Mouse (Mus musculus) lung, embryonic 15.5 days (tissue): ENCODE results near the gene Msl1. TPM values are rescaled to one million over a fixed set of nuclear protein-coding genes. Genes with fewer than 3 reads are reported as not detected.

ENCODE experiments used
- ATAC-seq: fragments of 200-750 bp; cut with Nextera tagmentation; 2 replicates; pipeline ENCODE4 v1.8.0; 2017; ENCODE audit warnings: moderate number of reproducible peaks, borderline replicate concordance; ENCODE audit not compliant: low FRiP score, low TSS enrichment; ENCODE audit errors: extremely low read depth
- H3K27ac ChIP-seq: fragments of 300-500 bp; sonication (generic); 2 replicates; pipeline ENCODE4 v1.5.1; 2015; ENCODE audit warnings: moderate library complexity, mild to moderate bottlenecking, inconsistent platforms
- H3K27me3 ChIP-seq: fragments of 300-500 bp; sonication (generic); 2 replicates; pipeline ENCODE4 v1.6.1; 2015; ENCODE audit warnings: inconsistent platforms
- H3K36me3 ChIP-seq: fragments of 300-500 bp; sonication (generic); 2 replicates; pipeline ENCODE4 v1.6.1; 2015; ENCODE audit warnings: inconsistent platforms
- H3K4me1 ChIP-seq: fragments of 300-500 bp; sonication (generic); 2 replicates; pipeline ENCODE4 v1.6.1; 2015; ENCODE audit warnings: inconsistent platforms
- H3K4me2 ChIP-seq: fragments of 300-500 bp; sonication (generic); 2 replicates; pipeline ENCODE4 v1.6.1; 2015; ENCODE audit warnings: inconsistent platforms, mild to moderate bottlenecking, moderate library complexity
- H3K4me3 ChIP-seq: fragments of 300-500 bp; sonication (generic); 2 replicates; pipeline ENCODE4 v1.5.1; 2015; ENCODE audit warnings: mild to moderate bottlenecking, inconsistent platforms
- H3K9ac ChIP-seq: fragments of 300-500 bp; sonication (generic); 2 replicates; pipeline ENCODE4 v1.6.1; 2015; ENCODE audit warnings: inconsistent platforms
- H3K9me3 ChIP-seq: fragments of 300-500 bp; sonication (generic); 2 replicates; pipeline ENCODE4 v1.6.1; 2016; ENCODE audit warnings: inconsistent platforms
- WGBS: fragments of 180-500 bp; shearing (Covaris S2); methylation state at CpG from one replicate; pipeline ENCODE4 v1.1.7; 2015; 5-methylcytosine and 5-hydroxymethylcytosine counted together
- polyA plus RNA-seq: library from polyadenylated mRNA; unstranded; fragments of >200 nt; fragmentation: Nextera tagmentation; extraction: Ambion mirVana; gene quantifications from 2 replicates; pipeline ENCODE4 v1.2.1, GENCODE M21; 2015

Gene Msl1
- polyA plus RNA-seq: 21.1 and 21.2 TPM in 2 replicates

DNA sequence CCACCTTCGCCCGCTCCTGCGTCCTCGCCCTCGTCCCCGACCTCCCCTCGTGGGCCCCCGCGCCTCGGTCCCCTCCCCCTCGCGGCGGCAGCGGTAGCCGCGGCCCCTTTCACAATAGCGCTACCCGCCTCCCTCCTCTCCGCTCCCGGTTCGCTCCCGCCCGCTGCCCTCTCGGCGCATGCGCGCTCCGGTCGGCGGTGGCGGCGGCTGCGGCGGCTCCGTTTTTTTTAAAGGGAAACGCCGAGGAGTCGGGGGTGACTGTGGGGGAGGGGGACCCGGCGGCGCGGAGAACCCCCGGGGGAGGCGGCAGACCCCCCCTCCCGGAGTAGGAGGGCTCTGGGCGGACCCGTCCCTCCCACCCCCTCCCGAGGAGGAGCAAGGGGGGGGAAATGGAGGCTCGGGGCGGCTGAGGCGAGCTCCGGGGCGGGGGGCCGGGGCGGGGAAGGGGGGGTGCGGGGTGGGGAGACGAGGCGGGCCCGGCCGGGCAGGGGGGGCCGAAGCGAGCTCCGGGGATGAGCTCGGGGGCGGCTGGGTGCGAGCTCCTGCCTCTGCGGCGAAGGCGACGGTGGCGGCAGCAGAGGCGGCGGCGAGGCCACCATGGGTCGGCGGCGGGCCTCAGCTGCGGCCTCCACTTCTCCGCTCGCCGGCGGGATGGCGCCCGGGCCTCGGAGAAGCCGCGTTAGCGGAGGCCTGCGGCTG, at the start of gene Msl1:
TSS of gene Msl1 (plus strand) at position 502 of the 699 bp plus-strand sequence.
- peak within 1 kb of the TSS; percentile 97 for H3K9ac ChIP-seq
- peak; percentile 75 for ATAC-seq
- peak within 1 kb of the TSS; percentile 81 for H3K4me3 ChIP-seq
- no peaks in the 10 kb centered on the region for H3K27me3 ChIP-seq
- WGBS: under 1% methylated on average over 56 of the region's 89 CpGs
- H3K9me3 ChIP-seq: no peaks in the 10 kb centered on the region
- peak within 1 kb of the TSS; percentile 84 for H3K4me2 ChIP-seq
- peaks cover 34% of the 10 kb centered on the region for H3K4me1 ChIP-seq
- peak within 1 kb of the TSS; percentile 100 for H3K27ac ChIP-seq
- peaks cover 16% of the 10 kb centered on the region for H3K36me3 ChIP-seq

DNA sequence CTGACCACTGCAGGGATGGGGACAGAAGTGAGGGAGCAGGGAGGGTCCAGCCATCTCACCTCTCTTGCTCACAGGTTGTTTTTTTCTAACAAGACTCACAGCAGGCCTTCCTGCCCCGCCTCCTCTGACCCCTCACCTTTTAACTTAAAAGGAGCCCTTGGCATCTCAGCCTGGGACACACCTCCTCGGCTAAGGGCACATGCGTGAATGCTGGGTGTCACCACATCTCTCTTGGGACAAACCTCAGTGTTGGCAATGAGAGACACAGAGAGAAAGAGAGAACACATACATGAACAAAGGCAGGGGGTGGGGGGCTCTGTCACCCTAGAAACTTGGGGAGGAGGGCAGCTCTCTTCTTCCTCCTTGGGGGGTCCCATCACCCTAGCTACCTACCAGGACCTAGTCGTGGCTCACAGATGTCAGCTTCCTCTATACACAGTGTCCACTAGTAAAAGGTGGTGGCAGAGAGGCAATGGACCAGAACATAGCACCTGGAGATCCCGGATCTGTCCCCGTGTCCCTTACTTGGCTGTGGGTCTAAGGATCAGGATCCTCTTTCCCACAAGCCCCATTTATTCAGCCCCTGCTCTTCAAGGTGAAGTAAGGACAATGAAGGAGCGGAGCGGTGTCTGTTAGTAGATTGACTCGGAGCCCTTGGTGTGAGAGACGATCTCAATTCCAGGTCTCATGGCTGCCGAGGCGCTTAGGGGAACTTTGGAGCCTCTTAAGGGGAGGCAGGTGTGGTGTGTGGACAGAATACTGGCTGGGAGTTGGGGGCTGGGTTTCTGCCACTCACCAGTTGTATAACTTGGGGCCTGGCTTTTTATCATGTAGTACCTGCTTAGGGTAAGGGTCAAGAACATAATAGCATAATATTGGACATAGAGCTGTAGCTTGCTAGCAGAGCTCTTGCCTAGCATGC, 49.1 kb upstream of the Msl1 start:
- Histone ChIP-seq H3K9me3 (no peaks in the 10 kb centered on the region), H3K4me3 (no peak overlapping the region), H3K4me1 (peaks cover 86% of the 10 kb centered on the region), H3K27ac (peak overlapping the region; percentile 79), H3K27me3 (no peaks in the 10 kb centered on the region), H3K36me3 (no peaks in the 10 kb centered on the region), H3K9ac (peak overlapping the region; percentile 22; the same call in 1 of the 2 replicates), H3K4me2 (peak overlapping the region; percentile 53)
- WGBS: 41% methylated on average over 12 of the region's 12 CpGs
- ATAC-seq: no peak

DNA sequence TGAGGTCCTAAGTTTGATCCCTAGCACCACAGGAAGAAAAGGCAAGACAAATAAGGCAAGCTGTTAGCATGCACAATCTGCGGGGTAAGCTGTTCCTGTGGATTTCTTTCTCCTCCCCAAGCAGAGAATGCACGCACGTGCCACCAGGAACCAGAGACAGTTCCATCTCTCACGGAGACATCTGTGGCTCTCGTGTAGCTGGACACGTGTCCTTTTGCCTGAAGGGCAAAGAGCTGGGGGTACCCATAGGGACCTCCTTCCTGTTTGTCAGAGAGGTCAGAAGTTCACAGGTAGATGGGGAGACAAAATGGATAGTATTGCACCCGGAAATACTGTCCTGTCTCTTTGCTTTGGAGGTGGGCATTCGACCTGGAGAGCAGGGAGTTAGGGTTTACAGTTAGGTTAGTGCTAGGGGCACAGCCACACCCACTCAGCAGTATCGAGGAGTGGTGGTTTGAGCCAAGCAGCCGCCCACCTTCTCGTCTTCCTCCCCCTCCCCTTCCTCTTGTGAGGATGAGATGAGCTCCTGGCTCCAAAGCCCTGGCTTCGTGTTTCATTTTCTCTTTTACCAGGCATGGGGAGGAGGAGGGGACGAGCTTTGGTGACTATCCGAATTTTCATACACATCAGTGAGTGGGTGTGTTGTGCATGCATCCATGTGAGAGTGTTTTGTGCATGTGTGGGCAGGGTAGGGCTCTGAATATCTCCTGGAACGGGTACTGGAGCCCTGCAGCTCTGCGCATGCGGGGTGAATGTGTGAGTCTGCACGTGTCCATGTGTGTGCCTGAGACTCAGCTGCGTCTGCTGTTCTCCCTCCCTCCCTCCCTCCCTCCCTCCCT, 48.2 kb upstream of the Msl1 start:
- no peaks in the 10 kb centered on the region for H3K9me3 ChIP-seq
- H3K27me3 ChIP-seq: no peaks in the 10 kb centered on the region
- H3K27ac ChIP-seq: peak overlapping the region; percentile 79
- H3K4me1 ChIP-seq: peaks cover 92% of the 10 kb centered on the region
- H3K36me3 ChIP-seq: no peaks in the 10 kb centered on the region
- WGBS: 5% methylated on average over 19 of the region's 19 CpGs
- H3K4me3 ChIP-seq: peak overlapping the region; percentile 16
- H3K9ac ChIP-seq: 0 out of 2 replicates have a peak overlapping the region, but pooled peaks have one; percentile 22
- H3K4me2 ChIP-seq: peak overlapping the region; percentile 53
- peak; percentile 35; the same call in 1 of the 2 replicates for ATAC-seq

DNA sequence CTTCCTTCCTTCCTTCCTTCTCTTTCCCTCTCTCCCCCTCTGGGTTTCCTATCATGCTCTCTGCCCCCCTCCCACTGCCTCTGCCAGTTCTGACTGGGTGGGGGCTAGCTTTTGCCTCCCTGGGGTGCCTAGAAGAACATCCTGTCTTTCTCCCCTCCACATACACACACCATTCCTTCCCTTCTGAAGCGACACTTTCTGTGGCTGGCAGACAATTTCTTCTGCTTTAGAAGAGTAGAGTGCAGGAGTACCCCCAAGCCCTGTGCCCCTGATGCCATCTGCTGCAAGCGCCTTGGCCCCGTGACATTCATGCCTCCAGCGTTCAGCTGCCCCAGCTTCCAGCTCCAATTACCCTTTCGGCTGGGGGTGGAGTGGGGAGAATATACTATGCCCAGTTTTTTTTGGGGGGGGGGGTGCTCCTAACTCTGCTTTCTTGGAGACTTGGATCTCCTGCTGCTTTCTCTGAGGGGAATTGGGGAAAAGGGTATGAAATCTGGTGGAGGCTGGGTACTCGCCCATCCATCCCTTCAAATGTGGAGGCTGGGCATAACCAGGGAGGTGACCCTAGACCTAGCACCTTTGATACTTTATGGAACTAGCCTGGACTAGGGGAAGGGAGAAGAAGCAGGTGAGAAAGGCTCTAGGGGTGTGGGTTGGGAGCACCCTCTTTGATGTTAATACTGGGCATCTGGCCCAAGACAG, 47.4 kb upstream of the Msl1 start:
- WGBS: 25% methylated on average over 6 of the region's 6 CpGs
- Histone ChIP-seq H3K4me2 (peak overlapping the region; percentile 41), H3K27ac (peak overlapping the region; percentile 93), H3K9me3 (no peaks in the 10 kb centered on the region), H3K36me3 (no peaks in the 10 kb centered on the region), H3K27me3 (no peaks in the 10 kb centered on the region), H3K9ac (peak overlapping the region; percentile 20; the same call in 1 of the 2 replicates), H3K4me3 (no peak overlapping the region), H3K4me1 (peaks cover 98% of the 10 kb centered on the region)
- no peak for ATAC-seq

DNA sequence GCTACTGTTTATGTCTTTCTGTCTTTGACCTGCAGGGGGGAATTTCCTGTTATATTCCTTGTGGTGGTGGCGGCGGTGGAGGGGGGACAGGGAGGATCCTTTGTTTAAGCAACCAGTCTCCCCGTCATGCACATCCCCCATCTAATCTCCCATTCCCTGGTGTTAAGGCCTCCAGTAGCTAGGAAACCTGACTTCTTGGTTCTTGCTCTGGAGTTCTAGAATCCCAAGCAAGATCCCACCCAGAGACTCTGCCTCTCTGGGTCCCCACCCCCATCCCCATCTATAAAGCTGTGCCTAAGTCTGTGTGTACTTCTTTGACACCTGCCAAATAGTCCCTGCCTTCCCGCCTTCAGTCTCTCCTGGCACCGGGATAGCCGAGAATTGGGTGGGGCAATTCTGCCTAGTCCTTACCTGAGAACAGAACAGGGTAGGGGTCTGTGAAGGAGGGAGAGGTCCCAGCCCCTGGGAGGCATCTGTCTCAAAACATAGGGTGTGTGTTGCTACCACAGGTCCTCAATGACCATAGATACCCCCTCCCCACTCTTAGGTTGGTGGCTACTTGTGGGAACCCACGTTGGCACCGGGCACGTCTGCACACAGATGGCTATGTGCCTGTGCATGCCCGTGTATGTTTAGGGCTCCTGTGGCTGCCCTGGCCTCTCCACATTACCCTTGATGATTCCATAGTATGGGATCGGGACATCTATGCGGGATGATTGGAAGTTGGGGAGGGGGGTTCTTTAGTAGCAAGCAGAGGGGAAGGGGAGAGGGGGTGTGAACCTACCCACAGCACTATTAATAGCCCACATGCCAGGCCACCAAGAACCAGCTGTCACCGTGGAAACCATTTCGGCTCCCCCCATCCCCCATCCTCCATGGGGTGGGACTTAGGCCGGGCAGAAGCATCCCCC, 46.6 kb upstream of the Msl1 start:
- WGBS: 23% methylated on average over 15 of the region's 15 CpGs
- no peak for ATAC-seq
- peak overlapping the region; percentile 20; the same call in 1 of the 2 replicates for H3K9ac ChIP-seq

DNA sequence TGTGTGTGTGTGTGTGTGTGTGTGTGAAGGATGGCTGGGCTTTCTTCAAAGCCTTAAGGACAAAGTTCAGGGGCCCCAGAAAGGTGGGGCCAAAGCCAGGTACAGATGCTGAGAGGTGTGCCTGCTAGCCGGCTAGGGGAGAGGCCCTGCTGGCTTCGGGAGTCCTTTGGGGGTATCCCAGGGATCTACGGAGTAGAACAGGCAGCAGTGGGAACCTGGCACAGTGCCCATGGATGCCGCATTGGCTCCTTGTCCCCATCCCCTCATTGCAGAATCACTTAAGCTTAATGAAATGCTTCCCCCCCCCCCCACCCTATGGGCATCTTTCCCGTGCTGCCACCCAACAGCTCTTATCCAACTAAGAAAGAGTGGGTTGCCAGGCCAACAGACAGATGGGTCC, 45.6 kb upstream of the Msl1 start:
- Histone ChIP-seq H3K27ac (peak overlapping the region; percentile 93), H3K36me3 (0 out of 2 replicates have a peak, but pooled peaks cover 8% of the 10 kb centered on the region), H3K4me2 (peak overlapping the region; percentile 41; the same call in 1 of the 2 replicates), H3K4me1 (peaks cover 98% of the 10 kb centered on the region), H3K9ac (no peak overlapping the region), H3K4me3 (no peak overlapping the region), H3K27me3 (no peaks in the 10 kb centered on the region), H3K9me3 (no peaks in the 10 kb centered on the region)
- no peak for ATAC-seq
- 17% methylated on average over 5 of the region's 5 CpGs for WGBS

More for the DNA sequence above, 46.6 kb upstream of the Msl1 start:
- H3K4me3 ChIP-seq: no peak overlapping the region
- H3K4me2 ChIP-seq: peak overlapping the region; percentile 41
- no peaks in the 10 kb centered on the region for H3K27me3 ChIP-seq
- H3K36me3 ChIP-seq: 0 out of 2 replicates have a peak, but pooled peaks cover 3% of the 10 kb centered on the region
- H3K9me3 ChIP-seq: no peaks in the 10 kb centered on the region
- H3K27ac ChIP-seq: peak overlapping the region; percentile 93
- peaks cover 98% of the 10 kb centered on the region for H3K4me1 ChIP-seq

DNA sequence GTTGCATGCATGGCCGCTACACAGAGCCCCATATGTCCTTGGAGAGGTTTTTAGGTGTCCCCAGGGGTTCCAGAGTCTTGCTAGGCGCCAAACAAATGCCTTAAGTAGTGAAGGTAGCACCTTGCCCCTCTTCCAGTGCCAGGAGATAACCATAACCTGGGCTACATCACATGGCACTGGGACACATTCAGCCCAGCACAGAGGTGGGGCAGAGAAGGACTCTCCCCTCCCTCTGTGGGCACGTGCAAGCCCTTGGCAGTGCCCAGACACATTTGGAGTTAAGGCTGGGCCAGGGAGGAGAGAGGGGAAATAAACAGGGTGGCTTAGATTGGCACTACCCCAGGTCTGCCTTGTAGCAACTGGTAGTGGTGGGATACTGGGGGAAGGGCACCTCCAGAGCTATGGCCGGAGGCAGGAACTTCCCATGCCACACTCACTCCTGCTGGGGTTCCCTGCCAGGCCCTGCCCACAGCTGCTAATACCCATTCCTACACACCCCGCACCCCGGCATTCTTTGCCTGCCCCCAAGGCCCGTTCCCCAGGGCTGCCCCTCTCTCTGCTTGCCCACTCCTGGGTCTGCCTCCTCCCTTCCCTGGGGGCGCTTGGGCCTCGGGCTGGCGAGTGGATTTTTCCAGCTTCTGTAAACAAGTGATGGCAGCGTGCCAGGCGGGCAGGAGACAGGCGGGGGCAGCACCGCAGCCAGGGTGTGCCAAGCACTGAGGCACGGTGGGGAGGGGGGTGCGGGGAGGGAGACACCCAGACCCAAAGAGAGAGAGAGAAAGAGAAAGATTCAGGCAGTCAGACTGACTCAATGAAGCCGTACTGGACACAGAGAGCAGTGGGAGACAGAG, 44.7 kb upstream of the Msl1 start:
- peak overlapping the region; percentile 49 for H3K4me2 ChIP-seq
- peak; percentile 56 for ATAC-seq
- no peaks in the 10 kb centered on the region for H3K9me3 ChIP-seq
- H3K36me3 ChIP-seq: peaks cover 8% of the 10 kb centered on the region; the same call in 1 of the 2 replicates
- peak overlapping the region; percentile 93 for H3K27ac ChIP-seq
- no peaks in the 10 kb centered on the region for H3K27me3 ChIP-seq
- H3K4me1 ChIP-seq: peaks cover 93% of the 10 kb centered on the region
- 14% methylated on average over 17 of the region's 17 CpGs for whole genome bisulfite sequencing
- no peak overlapping the region for H3K4me3 ChIP-seq
- H3K9ac ChIP-seq: peak overlapping the region; percentile 25; the same call in 1 of the 2 replicates

DNA sequence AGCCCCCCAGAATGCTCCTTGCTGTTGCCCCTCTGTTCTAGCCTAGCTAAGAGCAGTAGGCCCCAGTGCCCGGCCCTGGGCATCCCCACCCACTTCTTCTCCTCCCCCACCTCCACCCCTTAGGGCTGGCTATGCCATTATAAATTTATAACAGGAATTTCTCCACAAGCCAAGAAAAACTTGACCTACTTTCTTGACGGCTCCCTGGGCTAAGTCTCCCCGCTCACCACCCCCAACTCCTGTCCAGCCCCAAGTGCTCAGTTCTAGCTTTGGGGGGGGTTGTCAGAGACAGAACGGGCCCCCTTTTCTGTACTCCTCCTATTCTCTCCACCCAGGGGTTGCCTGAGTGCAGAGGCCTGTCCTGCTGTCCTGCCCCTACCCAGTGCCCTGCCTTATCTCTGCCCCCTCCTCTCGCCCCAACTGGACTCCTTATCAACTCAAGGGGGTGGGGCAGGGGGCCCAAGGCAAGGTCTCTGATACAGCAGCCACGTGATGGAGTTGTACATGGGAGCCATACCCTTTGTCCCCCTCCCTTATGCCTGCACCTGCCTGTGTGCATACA, 44.0 kb upstream of the Msl1 start:
- Histone ChIP-seq H3K9me3 (no peaks in the 10 kb centered on the region), H3K27me3 (no peaks in the 10 kb centered on the region), H3K9ac (peak overlapping the region; percentile 25; the same call in 1 of the 2 replicates), H3K36me3 (peaks cover 15% of the 10 kb centered on the region), H3K4me2 (peak overlapping the region; percentile 49), H3K4me3 (no peak overlapping the region), H3K4me1 (peaks cover 86% of the 10 kb centered on the region), H3K27ac (peak overlapping the region; percentile 93)
- 9% methylated on average over 6 of the region's 6 CpGs for whole genome bisulfite sequencing
- peak; percentile 23; the same call in 1 of the 2 replicates for ATAC-seq

DNA sequence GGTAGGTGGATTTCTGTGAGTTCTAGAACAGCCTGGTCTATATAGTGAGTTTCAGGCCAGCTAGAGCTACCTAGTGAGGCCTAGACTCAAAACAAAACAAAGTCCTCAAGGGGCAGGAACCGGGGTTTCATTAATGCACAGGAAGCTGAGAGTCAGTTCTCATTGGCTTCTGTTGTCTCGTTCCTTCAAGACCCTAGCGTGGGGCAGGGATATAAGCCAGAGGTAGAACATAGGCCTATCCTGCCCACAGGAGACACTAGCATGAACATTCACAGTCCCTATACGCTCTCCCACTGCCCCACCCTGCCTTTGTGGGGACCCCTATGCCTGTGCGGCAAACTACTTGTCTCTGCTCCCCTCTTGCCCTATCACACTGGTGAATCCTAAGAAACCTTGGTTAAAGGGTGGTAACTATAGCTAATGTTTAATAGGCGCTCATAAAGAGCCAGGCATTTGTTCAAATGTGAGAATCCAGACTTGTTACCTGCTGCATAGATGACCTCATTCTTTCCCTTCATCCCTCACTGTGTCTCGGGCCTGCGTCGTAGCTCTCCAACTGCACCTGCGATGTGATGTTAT, 42.7 kb upstream of the Msl1 start:
- H3K9ac ChIP-seq: no peak overlapping the region
- H3K27me3 ChIP-seq: no peaks in the 10 kb centered on the region
- H3K4me1 ChIP-seq: peaks cover 74% of the 10 kb centered on the region
- no peak for ATAC-seq
- H3K27ac ChIP-seq: peak overlapping the region; percentile 93
- H3K4me2 ChIP-seq: no peak overlapping the region
- H3K4me3 ChIP-seq: no peak overlapping the region
- peaks cover 29% of the 10 kb centered on the region for H3K36me3 ChIP-seq
- WGBS: 77% methylated on average over 10 of the region's 10 CpGs
- no peaks in the 10 kb centered on the region for H3K9me3 ChIP-seq
